Mouse (Mus musculus) A20 (cell line): ENCODE measurements around the gene Fads3.

Experiments used
- DNase-seq: peaks from one replicate; pipeline ENCODE4 v3.0.0-alpha.2; 2011; ENCODE audit warnings: low read depth, low spot score

Gene Fads3

GRCm38 (mm10) chr19:10041388-10042148 is at the start of gene Fads3:
Gene Fads3, plus strand, starts transcription at chr19:10041569.
- no peak for DNase-seq

GRCm38 (mm10) chr19:9992011-9992958 is 49.1 kb upstream of the Fads3 start:
- no peak for DNase-seq

- DNase-seq: peak; percentile 84
Observed at GRCm38 (mm10) chr19:9993036-9993656, 48.2 kb upstream of the Fads3 start.

GRCm38 (mm10) chr19:9997204-9998062 is 43.9 kb upstream of the Fads3 start:
- DNase-seq: no peak

- no peak for DNase-seq
Observed at GRCm38 (mm10) chr19:9998063-9998416, 43.3 kb upstream of the Fads3 start.

- DNase-seq: no peak
Observed at GRCm38 (mm10) chr19:9998736-9999486, 42.5 kb upstream of the Fads3 start.

GRCm38 (mm10) chr19:10000330-10000729 is 41.0 kb upstream of the Fads3 start:
- DNase-seq: peak; percentile 57

- no peak for DNase-seq
Observed at GRCm38 (mm10) chr19:10001206-10001969, 40.0 kb upstream of the Fads3 start, which contains the start of the genes Best1 and Rab3il1. Gene Best1, minus strand, starts transcription at chr19:10001633. Gene Rab3il1, plus strand, starts transcription at chr19:10001669.

GRCm38 (mm10) chr19:10003696-10004095 is 37.7 kb upstream of the Fads3 start:
- no peak for DNase-seq

GRCm38 (mm10) chr19:10011408-10011807 is 30.0 kb upstream of the Fads3 start:
- DNase-seq: no peak

- DNase-seq: no peak
Observed at GRCm38 (mm10) chr19:10012827-10013278, 28.5 kb upstream of the Fads3 start.

GRCm38 (mm10) chr19:10013348-10013747 is 28.0 kb upstream of the Fads3 start:
- DNase-seq: no peak

- DNase-seq: no peak
Observed at GRCm38 (mm10) chr19:10013913-10014312, 27.5 kb upstream of the Fads3 start.

- DNase-seq: no peak
Observed at GRCm38 (mm10) chr19:10014824-10015223, 26.5 kb upstream of the Fads3 start.

- no peak for DNase-seq
Observed at GRCm38 (mm10) chr19:10015442-10015841, 25.9 kb upstream of the Fads3 start.

GRCm38 (mm10) chr19:10016151-10016550 is 25.2 kb upstream of the Fads3 start:
- no peak for DNase-seq

GRCm38 (mm10) chr19:10017637-10018526 is 23.5 kb upstream of the Fads3 start:
- peak; percentile 73 for DNase-seq

- no peak for DNase-seq
Observed at GRCm38 (mm10) chr19:10018527-10018818, 22.9 kb upstream of the Fads3 start.
